Mouse (Mus musculus): Measurements from ENCODE around the gene Rab37. TPM values are rescaled to one million over a fixed set of nuclear protein-coding genes. Genes with fewer than 3 reads are reported as not detected.

Gene Rab37
- total RNA-seq, 2 experiments from 2014 or later, result 1.1 to 1.9 TPM

DNA sequence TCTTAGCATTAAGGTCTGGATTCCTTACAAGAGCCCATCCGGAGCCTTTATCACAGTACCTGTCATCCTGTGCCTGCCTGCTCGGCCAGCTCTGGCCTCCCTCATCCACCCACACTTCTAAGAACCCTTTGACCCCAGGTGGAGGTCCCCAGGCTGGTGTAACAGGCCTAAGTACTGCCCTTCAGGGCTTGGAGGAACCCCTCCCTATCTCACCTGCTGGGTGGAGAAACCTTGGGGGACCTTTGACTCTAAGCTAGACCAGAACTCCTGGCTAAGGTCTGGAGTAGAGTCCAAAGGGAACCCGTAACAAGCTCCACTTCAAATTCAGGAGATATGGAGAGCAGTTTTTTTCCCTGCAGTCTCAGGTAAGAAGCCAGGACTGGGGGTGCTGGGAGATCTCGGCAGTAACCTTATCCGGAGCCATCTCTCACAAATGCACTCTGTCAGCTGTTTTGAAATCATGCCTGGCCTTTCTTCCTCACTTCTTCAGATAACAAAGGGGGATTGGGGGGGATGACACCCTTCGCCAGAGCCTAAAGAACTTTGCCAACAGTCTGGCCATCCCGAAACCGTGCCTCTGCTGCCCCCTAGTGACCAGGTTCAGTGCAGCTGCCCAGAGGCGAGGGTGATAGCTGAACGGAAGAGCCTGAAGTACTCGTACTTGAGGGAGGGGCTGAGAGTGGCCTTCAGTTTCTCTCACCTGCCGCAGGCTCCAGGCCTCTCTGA, 90.8 kb downstream of the Rab37 start:
- DNase-seq (ENCODE audit: low spot score in 2 of 2), result peak; percentile 55 to 66
- intact Hi-C loops (cut with DNase I), result loop anchor here (1.0 kb wide), 1 partner anchor 21 kb away; no protein-coding TSS in a partner anchor

DNA sequence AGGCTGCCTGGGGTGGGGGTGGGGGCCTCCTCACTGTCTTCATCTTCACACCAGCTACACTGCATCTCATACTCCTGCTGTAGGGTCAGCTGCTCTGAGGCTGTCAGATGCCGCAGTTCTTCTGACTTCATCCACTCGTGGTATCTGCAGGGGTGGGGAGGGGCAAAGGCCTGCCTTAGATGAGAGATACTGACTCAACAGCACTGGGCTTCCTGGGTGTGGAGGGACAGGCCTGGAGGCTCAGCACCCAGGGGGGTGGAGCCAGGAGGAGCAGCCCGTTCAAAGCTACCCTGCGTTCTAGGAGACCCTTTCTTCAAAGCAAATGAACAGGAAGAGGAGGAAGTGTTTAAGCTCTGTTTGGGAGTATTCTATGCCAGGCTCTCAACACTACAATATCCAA, 93.7 kb downstream of the Rab37 start:
- intact Hi-C loops (cut with DNase I), result no loop called here
- no peak for DNase-seq (ENCODE audit: low spot score in 2 of 2)

DNA sequence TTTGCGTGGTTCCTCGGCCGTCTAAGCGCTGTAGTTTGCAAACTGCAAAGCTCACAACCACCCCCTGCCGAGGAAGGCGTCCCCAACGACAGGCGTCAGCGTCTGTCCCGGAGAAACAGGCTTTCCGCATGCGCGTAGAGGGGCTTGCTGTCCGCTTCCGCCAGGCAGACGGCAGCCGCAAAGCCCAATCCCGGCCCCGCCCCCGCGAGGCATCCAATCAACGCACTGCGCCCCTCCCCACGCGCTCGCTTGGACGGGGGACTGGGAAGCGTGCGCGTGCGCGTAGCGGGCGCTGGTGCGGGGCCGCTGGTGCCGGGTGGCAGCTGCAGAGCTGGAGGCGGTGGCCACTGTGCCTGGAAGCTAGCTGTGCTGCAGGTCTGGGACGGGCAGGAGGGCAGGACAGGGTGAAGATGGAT, 96.0 kb downstream of the Rab37 start, which contains the start of gene Tmem104:
TSS of gene Tmem104 (plus strand) at position 264 of the 416 bp plus-strand sequence.
- intact Hi-C loops (cut with DNase I), result no loop called here

DNA sequence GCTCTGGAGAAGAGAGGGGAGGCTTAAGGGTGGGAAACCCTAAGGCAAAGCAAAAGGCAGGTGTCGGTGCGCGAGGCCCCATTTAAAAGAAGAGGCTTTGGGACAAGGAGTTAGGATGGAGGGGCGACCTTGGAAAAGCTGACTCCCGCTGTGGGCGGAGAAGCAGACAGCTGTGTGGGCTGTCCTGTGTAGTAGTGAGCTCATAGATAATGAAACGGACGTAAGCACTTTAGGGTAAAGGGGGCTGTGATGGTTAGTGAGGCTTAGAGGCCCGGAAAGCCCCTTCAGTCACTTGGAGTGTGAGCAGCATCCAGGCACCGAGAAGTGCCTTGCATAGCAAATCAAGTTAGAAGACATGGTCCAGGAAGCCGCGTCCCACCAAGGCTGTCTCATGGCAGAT, 96.5 kb downstream of the Rab37 start, which contains the start of gene Nat9:
TSS of gene Nat9 (minus strand) at position 167 of the 400 bp plus-strand sequence.
- intact Hi-C loops (cut with DNase I), result no loop called here
- no peak for DNase-seq (ENCODE audit: low spot score in 2 of 2)

More for the DNA sequence above, 96.0 kb downstream of the Rab37 start, which contains the start of gene Tmem104:
- peak; percentile 99 to 100 for DNase-seq (ENCODE audit: low spot score in 2 of 2)

DNA sequence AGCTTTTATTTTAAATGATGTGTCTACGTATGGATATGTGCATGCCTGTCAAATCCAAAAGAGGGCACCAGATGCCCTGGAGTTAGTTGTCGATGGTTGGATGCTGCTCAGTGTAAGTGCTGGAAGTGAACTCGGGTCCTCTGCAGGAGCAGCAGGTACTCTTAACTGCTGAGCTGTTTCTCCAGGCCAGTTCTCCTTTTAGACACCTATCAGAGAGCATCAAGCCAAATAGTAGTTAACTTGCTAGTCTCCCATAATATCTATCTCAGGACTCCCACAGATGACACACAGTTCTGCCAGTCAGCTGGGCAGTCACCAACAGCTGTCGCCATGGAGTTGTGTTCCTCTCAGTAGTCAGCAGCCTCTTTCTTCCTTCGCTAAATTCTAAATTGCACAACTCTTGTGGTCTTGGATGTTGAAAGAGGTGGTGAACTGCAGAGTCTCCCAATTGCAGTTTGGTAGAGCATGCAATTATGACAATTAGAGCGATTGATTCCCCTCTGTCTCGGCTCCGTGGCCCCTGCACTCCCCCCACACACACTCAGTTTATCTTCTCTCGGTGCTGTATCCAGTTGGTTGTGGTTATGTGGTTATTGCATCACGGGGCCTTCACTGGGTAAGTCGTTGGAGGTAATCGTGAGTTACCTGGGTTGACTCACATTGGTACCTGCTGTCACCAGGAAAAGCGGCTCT, 97.5 kb downstream of the Rab37 start:
- no peak for DNase-seq (ENCODE audit: low spot score in 2 of 2)
- intact Hi-C loops (cut with DNase I), result no loop called here

DNA sequence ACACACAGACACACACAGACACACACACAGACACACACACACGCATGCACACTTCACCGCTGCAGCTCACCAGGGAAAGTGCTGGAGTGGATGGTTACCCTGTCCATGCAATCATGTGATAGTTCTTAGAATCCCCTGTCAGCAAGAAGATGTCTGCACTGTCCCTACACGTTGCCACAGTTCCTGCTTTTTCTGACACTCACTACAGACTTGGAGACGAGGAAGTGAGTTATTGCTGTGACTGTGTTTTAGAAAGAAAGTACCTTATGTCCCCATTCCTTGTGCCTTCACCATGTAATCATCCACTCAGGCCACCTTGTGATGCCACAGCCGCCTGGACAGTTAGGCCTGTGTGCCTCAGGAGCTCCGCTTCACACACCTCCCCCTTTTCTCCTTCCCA, 98.1 kb downstream of the Rab37 start:
- intact Hi-C loops (cut with DNase I), result no loop called here

DNA sequence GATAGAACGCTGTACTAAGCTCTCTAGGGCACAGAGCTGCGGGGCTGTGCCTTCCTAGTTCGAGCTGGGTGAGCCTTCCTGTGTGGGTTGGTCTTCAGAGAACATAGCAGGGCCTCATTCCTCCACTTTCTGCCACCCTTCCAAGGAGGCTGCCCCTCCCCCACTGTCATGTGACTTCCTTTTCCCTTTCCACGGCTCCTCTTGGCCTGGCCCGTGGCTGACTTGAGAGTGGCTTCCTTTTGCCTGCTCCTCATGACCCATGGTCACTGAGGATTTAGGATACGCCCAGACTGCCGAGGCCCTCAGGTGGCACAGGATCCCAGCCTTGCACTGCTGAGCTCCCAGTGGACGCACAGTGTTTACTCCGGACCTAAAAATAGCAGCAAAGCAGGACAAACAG, 100.9 kb downstream of the Rab37 start:
- no peak for DNase-seq (ENCODE audit: low spot score in 2 of 2)
- intact Hi-C loops (cut with DNase I), result no loop called here

More for the DNA sequence above, 98.1 kb downstream of the Rab37 start:
- DNase-seq (ENCODE audit: low spot score in 2 of 2), result no peak

DNA sequence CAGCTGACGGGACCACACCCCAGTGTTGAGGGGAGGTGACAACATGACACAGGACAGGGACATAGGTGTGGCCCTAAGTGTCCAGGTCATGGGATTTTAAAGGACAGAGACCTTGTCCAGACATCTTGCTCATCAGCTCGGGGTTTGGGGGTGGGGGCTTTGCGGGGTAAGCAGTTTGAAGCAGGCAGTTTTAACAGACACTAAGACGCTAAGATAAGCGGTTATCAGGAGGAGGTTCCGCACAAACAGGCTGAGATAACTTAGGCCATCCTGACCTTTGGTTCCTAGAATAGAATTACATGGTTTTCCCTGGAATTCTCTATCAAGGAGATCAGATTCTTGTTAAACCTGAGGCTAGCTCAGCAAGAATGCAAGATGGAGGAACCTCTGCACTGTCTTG, 103.5 kb downstream of the Rab37 start:
- intact Hi-C loops (cut with DNase I), result no loop called here
- no peak for DNase-seq (ENCODE audit: low spot score in 2 of 2)

DNA sequence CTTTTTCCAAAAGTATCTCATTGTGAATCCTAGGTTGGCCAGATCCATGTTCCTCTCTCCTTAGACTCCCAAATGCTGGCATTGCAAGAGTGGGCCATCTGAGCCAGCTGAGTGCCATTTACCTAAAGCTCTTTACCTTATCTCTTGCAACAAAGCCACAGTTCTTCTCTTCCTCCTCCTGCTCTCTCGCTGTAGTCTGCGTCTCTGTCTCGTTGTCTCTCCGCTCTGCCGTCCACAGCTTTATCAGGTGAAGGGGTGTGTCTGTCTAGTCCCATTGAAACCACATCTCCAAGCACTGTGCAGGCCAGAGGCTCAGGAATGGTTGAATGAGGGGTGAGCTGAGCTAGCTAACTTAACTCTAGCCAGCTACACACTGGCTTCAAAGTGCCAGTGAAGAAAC, 104.7 kb downstream of the Rab37 start:
- no peak for DNase-seq (ENCODE audit: low spot score in 2 of 2)
- intact Hi-C loops (cut with DNase I), result no loop called here

DNA sequence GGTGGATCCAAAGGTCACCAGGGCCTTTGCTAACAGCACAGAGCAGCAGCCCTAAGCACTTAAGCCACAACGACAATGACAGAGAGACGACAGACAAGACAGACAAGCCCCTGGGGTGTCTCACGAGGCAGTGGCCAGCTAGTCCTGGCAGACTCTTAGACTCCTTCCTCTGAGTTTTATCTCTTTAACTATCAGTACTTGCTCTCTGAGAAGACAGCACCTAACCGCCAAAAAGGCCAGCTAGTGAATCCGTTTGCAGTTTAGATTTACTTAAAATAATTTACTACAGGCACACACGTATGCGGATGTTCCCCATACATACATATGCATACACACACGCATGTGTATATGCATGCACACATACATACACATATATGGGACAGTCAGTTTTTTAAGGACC, 106.3 kb downstream of the Rab37 start:
- DNase-seq (ENCODE audit: low spot score in 2 of 2), result no peak
- intact Hi-C loops (cut with DNase I), result no loop called here

DNA sequence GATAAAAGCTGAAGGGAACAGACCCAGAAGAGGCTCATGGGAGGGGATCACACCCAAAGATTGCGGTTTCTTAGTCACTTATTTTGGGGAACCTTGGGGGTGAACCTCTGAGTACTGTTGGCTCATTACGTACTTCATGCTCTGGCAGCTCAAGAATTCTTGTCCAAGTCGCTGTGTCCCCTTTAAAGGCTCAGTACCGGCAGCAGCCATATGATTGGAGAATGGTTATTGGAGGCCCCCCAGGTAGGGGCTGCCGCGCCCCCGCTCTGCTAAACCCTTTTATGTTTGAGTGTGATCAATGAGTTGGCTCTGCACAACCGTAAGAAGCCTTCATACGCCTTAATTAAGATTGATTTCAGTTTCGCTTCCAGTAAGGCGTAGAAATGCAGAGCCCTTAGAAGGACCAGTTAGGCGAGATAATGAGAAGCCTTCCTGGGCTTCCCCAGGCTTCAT, 107.7 kb downstream of the Rab37 start:
- intact Hi-C loops (cut with DNase I), result no loop called here
- DNase-seq (ENCODE audit: low spot score in 2 of 2), result no peak

DNA sequence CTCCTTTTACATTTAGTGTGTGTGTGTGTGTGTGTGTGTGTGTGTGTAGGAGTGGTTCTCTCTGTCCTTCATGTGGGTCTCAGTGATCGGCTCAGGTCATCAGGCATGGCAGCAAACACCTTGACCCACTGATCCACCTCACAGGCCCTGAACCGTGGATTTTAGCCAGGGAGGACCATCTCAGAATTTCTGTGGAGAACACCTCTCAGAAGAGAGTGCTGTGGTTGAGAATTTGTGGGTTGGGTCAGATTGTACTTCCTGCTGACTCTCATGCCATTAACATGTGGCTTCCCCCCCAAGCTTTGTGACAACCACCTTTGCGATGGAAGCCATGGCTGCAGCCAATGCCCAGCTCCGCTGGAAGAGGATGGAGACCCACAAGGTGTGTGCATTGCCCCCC, 109.3 kb downstream of the Rab37 start:
- intact Hi-C loops (cut with DNase I), result no loop called here
- no peak for DNase-seq (ENCODE audit: low spot score in 2 of 2)

DNA sequence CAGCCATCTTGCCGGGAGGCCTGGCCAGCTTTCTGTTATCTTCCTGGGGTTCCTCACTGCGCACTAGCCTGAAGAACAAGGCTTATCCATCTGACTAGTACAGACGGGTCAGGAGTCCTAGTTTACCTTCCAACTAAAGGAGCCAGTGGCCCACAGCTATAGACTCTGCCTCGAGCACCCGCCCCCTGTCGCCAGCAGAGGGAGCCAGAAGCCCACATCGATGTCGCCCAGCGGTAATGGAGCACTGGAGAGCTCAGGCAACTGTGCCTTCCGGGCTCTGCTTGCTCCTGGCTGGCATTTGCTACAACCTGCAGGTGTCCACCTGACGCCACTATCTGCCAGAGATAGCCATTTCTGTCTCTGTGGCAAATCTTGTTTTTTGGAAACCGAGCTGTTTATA, 111.1 kb downstream of the Rab37 start:
- DNase-seq (ENCODE audit: low spot score in 2 of 2), result peak; percentile 72 to 81
- intact Hi-C loops (cut with DNase I), result loop anchor here (1.0 kb wide), 1 partner anchor 68 kb away; no protein-coding TSS in a partner anchor

DNA sequence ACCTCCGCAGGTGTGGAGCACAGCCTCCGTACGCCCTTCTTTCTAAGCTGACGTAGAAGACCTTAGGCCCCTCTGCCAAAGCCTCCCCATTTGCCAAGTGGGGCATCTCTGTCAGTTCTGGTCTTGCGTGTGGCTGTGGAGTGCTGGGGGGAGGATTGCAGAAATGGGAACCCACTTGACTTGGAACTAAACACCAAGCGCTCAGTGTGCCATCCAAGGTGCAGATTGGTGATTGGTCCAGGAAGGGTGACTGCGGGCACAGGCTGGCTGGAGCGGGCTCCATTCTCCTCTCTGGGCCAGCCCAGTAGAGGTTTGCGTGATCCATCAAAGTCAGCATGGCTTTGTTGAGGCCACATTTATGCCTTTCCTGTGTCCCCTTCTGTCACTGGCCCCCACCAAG, 111.5 kb downstream of the Rab37 start:
- no peak for DNase-seq (ENCODE audit: low spot score in 2 of 2)
- intact Hi-C loops (cut with DNase I), result loop anchor here (1.0 kb wide), 1 partner anchor 68 kb away; no protein-coding TSS in a partner anchor

DNA sequence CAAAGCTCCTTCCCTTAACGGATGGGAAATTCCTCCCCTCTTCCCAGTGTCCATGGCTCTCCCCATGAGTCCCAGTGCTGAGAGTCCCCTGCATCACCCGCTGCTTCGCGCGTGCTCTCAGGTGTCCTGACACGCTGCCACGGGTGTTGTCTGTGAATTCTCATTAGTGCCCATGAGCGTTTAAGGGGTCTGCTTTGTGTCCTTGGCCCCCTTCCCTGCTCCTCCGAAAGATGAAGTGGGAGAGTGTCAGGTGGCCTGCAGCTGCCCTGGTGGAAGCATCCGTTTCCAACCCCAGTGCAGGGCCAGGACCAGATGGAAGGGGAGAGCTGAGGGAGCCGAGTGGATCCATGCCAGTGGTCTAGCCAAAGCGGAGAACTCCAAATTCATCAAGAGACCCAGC, 116.9 kb downstream of the Rab37 start:
- DNase-seq (ENCODE audit: low spot score in 2 of 2), result no peak
- intact Hi-C loops (cut with DNase I), result no loop called here

DNA sequence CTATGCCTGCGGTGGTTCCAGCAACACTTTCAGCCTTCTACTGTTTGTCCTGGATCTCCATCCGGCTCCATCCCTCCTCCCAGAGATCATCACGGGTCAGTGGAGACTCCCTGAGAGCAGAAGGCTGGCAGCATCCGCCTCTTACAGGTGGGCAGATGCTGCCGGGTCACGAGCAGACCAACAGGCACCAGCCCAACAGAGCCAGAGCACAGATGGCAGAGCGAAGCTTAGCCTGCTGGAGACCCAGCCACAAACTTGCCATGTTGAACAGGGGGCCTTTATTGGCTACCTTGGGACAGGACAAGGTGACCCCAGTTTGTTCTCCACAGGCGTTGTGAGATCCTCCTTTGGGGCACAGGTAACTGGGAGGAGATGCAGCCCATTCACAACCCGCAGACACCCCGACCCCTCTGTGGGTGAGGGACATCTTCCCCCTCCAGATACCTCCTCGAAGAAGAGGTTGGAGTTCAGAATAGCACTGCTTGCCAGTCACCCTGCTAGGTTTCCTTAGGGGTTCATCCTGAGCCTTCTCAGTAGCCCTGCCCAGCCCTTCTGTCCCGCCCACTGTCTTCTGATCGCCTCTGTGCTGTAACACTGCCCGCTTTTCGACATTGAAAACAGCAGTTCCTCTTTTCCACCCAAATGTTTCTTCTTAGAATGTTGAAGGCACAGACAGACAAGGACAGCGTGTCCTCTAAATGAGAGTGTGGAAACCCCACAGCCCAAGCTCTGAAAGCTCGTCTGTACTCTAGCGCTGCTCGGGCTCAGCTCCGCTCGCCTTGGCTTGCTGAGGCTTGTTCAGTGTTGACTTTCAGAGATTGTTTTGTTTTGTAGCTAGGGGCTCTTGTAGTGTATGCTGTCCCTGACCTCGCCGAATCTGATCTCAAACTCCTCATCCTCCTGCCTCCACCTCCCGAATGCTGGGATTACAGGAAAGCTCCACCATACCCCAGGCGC, 117.8 kb downstream of the Rab37 start:
- intact Hi-C loops (cut with DNase I), result no loop called here
- no peak for DNase-seq (ENCODE audit: low spot score in 2 of 2)

DNA sequence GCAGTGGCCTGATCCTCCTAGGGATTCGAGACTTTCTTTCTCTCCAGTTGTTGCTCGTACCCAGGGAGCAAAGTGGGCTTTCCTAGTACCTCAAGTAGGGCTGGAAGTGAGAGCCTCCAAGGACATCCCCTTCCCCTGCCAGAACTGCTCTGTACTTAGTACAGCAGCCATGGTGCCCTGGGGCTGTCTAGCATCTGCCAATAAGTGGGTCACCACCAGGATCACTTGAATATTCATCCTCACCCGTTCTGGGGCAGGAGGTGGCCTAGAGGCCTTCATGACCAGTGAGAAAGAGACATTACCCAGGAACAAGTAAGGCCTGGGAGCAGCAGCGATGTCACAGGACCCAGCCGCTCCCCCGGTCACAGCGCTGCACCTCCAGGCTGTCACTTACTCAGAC, 118.7 kb downstream of the Rab37 start:
- DNase-seq (ENCODE audit: low spot score in 2 of 2), result no peak
- intact Hi-C loops (cut with DNase I), result no loop called here

Data from left cerebral cortex, postnatal 36 days (tissue).